In genomic region chr11:101604531-101605453, GRCm38 (mm10) we compare ENCODE assay signal across 8 mouse cellular contexts. TPM values are rescaled to one million over a fixed set of nuclear protein-coding genes. Genes with fewer than 3 reads are reported as not detected.
DNase-seq lines count a peak whose midpoint lies in the region; ATAC-seq lines count a peak whose summit lies in the region.
"Not testable (repeated sequence)": the region's sequence is repeated elsewhere in the genome, so short reads cannot be mapped to it uniquely, and the experiment has no call there.

No protein-coding gene starts in this region.

- WGBS in forebrain, embryonic 16.5 days, result 2% methylated on average over 30 of the region's 30 CpGs
- 1% methylated on average over 30 of the region's 30 CpGs for WGBS in hindbrain, embryonic 10.5 days

- H3K9ac ChIP-seq in forebrain, embryonic 16.5 days (replicated peaks; ENCODE audit: low read depth, low read length), result peak overlapping the region; percentile 56

- peak; percentile 94 for ATAC-seq in forebrain, embryonic 16.5 days

- not testable (repeated sequence) for H3K9me3 ChIP-seq in forebrain, embryonic 16.5 days (ENCODE audit: control insufficient read depth, low read length); hindbrain, embryonic 10.5 days

- peak overlapping the region; percentile 53 for H3K4me2 ChIP-seq in forebrain, embryonic 16.5 days (ENCODE audit: low read length)

- DNase-seq in MEL-GATA-1-ER (ENCODE audit: extremely low read depth, low read depth), result peak; percentile 86
- DNase-seq in cerebellum, adult 8-10 months, result peak; percentile 51
- DNase-seq in hindbrain, embryonic 10.5 days (ENCODE audit: low spot score), result peak; percentile 83
- DNase-seq in layer of hippocampus, adult 9-11 months, result peak; percentile 32
- DNase-seq in lung, postnatal 14 days, result peak; percentile 81
- DNase-seq in ovary, postnatal 14 days (ENCODE audit: low spot score), result peak; percentile 67
- DNase-seq in thymus, postnatal 14 days, result peak; percentile 88

- not testable (repeated sequence) for H3K36me3 ChIP-seq in forebrain, embryonic 16.5 days (ENCODE audit: control insufficient read depth, insufficient read depth); hindbrain, embryonic 10.5 days

- H3K27ac ChIP-seq in forebrain, embryonic 16.5 days (ENCODE audit: low read length), result peak overlapping the region; percentile 74
- peak overlapping the region; percentile 85 for H3K27ac ChIP-seq in hindbrain, embryonic 10.5 days

- H3K27me3 ChIP-seq in forebrain, embryonic 16.5 days (replicated peaks; ENCODE audit: control insufficient read depth, insufficient read depth, low read length); hindbrain, embryonic 10.5 days (ENCODE audit: insufficient read depth, poor library complexity, severe bottlenecking): not testable (repeated sequence)

- H3K4me3 ChIP-seq in forebrain, embryonic 16.5 days (replicated peaks; ENCODE audit: low read length), result peak overlapping the region; percentile 46
- H3K4me3 ChIP-seq in hindbrain, embryonic 10.5 days, result peak overlapping the region; percentile 43

- not testable (repeated sequence) for H3K4me1 ChIP-seq in forebrain, embryonic 16.5 days (replicated peaks; ENCODE audit: control insufficient read depth, insufficient read depth, low read length); hindbrain, embryonic 10.5 days (replicated peaks)

RNA-seq across cellular contexts. Expression of gene Gm11634, which starts 5.7 kb away (rescaled TPM):
- not detected in 2 replicates for polyA plus RNA-seq in forebrain, embryonic 16.5 days (2015; fragmentation: Nextera tagmentation; extraction: Ambion mirVana)
- not detected in 2 replicates for polyA plus RNA-seq in hindbrain, embryonic 10.5 days (2016; fragmentation: Nextera tagmentation; extraction: Ambion mirVana)

RNA-seq across cellular contexts. Expression of gene Rdm1, which starts 22.2 kb away (rescaled TPM):
- polyA plus RNA-seq in forebrain, embryonic 16.5 days (2015; fragmentation: Nextera tagmentation; extraction: Ambion mirVana), result 21.9 and 32.2 TPM in 2 replicates
- 34.2 and 39.4 TPM in 2 replicates for polyA plus RNA-seq in hindbrain, embryonic 10.5 days (2016; fragmentation: Nextera tagmentation; extraction: Ambion mirVana)

RNA-seq across cellular contexts. Expression of gene Tmem106a, which starts 22.8 kb away (rescaled TPM):
- 1.9 and 2.4 TPM in 2 replicates for polyA plus RNA-seq in forebrain, embryonic 16.5 days (2015; fragmentation: Nextera tagmentation; extraction: Ambion mirVana)
- polyA plus RNA-seq in hindbrain, embryonic 10.5 days (2016; fragmentation: Nextera tagmentation; extraction: Ambion mirVana), result 1.7 and 4.3 TPM in 2 replicates

RNA-seq across cellular contexts. Expression of gene Nbr1, which starts 52.8 kb away (rescaled TPM):
- polyA plus RNA-seq in forebrain, embryonic 16.5 days (2015; fragmentation: Nextera tagmentation; extraction: Ambion mirVana), result 126 and 139 TPM in 2 replicates
- 71.0 and 81.8 TPM in 2 replicates for polyA plus RNA-seq in hindbrain, embryonic 10.5 days (2016; fragmentation: Nextera tagmentation; extraction: Ambion mirVana)

RNA-seq across cellular contexts. Expression of gene Brca1, which starts 53.0 kb away (rescaled TPM):
- 5.4 and 6.8 TPM in 2 replicates for polyA plus RNA-seq in forebrain, embryonic 16.5 days (2015; fragmentation: Nextera tagmentation; extraction: Ambion mirVana)
- 16.1 and 25.3 TPM in 2 replicates for polyA plus RNA-seq in hindbrain, embryonic 10.5 days (2016; fragmentation: Nextera tagmentation; extraction: Ambion mirVana)

Comparison
In these comparisons a context has a peak if more than half of its experiments do, and no peak if none do; other contexts are left out.
1. Peak in every context shown above with its lines: DNase-seq, ATAC-seq, H3K4me3 ChIP-seq and H3K27ac ChIP-seq.
2. DNase-seq: peak in every context shown above with its lines; median percentile 88 in thymus, postnatal 14 days; 86 in MEL-GATA-1-ER; 83 in hindbrain, embryonic 10.5 days; 81 in lung, postnatal 14 days; 67 in ovary, postnatal 14 days; 51 in cerebellum, adult 8-10 months; 32 in layer of hippocampus, adult 9-11 months.